Mouse (Mus musculus) regulatory T cell (primary cell): ENCODE results near the gene Slco4c1.

Experiments used
- in situ Hi-C: fragments of 300-600 bp; cut with MboI, MseI; formaldehyde crosslinking; loops from one replicate; pipeline ENCODE4 v1.15.1; 2025; ENCODE audit warnings: high pct_unique_total_duplicates

Slco4c1 gene

DNA sequence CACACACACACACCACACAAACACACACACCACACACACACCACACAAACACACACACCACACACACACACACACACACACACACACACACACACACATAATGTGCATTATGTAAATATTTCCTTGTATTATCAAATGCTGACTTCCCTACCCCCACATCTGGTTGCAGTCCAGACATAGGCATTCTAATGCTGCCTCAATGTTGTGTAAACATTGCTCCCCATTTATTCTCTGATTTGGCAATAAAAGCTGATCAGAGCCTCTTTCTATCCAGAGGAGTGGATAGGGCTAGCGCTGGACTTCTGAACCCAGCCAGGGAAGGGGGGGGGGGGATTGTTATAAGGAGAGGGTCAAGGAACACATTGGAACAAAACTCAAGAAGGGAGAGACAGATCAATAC is 101.7 kb downstream of the Slco4c1 start:
- in situ Hi-C loops = no loop called here

DNA sequence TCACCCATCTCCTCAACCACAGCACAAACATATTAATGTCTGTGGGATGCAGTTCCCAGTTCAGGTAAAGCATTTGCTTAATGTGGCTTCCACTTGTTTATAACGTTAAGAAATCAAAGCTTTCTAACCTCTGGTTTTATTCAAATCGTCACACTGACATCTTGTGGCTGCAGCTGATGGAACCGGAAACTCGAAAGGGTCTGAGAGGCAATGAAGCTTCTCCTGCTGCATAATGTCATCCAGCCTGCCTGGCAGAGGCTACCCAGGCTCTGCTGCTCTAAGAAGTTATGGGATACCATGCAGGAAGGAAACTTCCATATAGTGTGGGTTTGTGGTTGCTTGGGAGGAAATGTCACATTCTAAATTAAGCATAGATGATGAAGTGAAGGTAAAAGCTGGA is 103.7 kb downstream of the Slco4c1 start:
- in situ Hi-C loops = no loop called here

DNA sequence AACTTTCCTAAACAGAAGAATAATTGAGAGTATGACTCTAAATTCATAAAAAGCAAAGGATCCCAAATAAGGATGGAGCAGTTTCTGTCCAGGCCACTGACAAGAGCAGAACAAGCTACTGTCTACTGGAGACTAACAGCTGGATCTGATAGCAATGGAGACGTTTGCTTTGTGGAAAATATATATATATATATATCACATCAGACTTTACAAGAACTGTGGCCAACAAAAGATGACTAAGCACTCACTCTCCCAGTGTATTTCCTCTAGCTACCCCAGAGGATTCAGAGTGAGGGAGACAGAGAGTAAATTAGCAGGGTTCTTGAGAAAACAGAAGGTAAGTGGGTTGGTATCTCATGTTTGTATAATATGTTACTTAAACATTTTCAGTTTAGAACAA is 105.4 kb downstream of the Slco4c1 start:
- in situ Hi-C loops = no loop called here
